Mouse (Mus musculus) fat pad, adult 2 months (tissue): Measurements from ENCODE around the gene Hunk.
A peak's percentile ranks its signal among the peaks of the same experiment; 100 is the strongest.

Experiments used
- DNase-seq: peaks from one replicate; pipeline ENCODE4 v3.0.0-alpha.2; 2011; ENCODE audit warnings: low read depth, low spot score; ENCODE audit errors: extremely low read depth

The Hunk gene

GRCm38 (mm10) chr16:90427838-90428630 is 42.2 kb downstream of the Hunk start:
- no peak for DNase-seq

- no peak for DNase-seq
Measured at GRCm38 (mm10) chr16:90433551-90433950, 47.7 kb downstream of the Hunk start.

- no peak for DNase-seq
Measured at GRCm38 (mm10) chr16:90435231-90435630, 49.4 kb downstream of the Hunk start.

GRCm38 (mm10) chr16:90437276-90437675 is 51.5 kb downstream of the Hunk start:
- no peak for DNase-seq

- DNase-seq, result no peak
Measured at GRCm38 (mm10) chr16:90439493-90439892, 53.7 kb downstream of the Hunk start.

GRCm38 (mm10) chr16:90440654-90441053 is 54.8 kb downstream of the Hunk start:
- DNase-seq, result no peak

DNA sequence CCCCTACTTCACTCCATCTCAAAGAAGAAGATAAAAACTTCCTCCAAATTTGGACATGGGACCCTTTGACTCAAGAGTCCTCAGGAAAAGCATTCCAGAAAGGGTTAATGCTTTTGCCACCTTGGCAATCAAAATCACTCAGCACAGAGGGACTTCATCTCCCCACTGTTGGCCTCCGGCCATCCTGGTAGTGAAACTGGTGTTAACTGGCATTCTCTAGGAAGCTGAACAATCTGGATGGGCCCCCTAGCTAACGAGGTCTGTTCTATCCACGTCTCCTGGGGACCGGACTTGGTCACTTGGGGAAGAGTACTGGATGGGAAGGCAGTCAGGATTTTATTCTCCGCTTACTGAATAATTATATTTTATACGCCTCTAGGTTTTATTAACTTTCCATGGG is 57.2 kb downstream of the Hunk start:
- no peak for DNase-seq

DNA sequence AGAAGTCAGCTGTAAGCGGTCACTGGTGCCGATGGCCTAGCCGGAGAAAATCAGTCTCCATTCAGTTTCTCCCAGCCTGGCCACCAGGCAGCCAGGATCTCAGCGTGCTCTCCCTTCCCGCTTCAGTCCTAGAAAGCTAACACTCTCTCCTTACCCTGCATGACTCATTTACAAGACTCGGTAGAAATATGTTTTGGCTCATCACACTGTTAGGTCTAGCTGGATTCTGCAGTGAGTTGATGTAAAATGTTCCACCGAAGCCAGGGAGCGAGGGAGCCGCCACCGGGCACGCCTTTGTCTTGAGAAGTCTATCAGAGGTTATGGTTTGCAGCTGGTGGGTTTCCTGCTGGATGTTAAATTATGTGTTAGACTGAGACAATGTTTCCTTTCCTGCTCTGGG is 67.4 kb downstream of the Hunk start:
- no peak for DNase-seq

DNA sequence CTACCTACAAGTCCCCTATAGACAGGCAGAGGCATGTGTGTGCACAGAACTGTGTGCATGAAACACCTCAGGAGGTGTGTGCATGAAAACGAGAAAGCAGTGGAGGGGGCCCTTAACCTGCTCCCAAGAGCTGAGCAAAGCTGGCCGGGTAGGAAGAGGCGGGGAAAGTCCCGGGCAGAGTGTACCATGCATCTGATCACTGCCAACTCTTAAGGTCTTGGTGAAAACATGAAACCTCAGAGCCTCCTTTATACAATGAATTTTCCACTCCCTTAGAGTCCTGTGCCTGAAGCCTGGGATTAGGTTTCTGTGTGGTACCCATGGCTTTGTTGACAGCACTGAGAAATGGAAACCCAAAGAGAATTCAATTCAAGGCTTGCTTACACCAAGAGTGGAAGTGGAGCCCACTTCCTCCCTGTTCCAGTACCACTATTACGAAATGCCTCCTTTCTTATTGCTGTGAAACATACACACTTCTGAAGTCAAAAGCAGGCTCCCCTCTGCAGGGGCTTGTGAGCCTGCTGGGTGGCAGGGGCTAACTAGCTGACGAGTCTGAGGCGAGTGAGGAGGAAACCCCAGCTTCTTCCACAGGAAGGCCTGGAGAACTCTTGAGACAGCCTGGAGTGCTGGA is 70.8 kb downstream of the Hunk start:
- DNase-seq, result no peak

DNA sequence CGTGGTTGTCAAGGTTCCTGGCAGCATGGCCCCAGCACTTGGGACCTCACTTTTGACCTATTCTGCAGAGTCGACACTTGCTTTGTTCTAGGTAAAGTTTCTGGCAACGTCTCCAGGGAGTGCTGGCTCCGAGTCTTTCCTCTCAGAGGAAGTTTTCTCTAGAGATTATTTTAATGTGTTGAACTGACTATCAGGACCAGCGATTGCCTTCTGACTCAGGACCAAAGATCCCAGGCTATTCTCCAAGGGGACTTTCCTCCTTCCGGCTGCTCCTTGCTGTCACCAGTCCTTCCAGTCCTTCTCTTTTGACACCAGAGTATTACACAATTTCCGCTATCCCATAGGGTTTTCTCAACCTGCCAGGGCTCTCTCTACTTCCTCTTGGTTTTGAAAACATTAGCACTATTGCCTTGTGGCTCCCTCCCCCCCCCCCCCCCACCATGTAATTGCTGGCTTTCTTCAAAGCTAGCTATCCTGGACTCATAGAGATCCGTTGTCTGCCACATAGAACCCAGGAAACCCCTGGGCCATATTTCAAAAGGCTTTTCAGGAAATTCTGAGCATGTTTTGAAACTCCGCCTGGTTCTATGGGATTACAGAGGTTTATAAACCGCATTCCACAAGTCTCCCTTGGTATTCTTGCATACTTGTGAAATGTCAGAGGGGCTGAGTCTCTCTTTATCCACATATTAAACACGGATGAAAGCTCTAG is 73.2 kb downstream of the Hunk start:
- peak; percentile 97 for DNase-seq

- DNase-seq, result no peak
Measured at GRCm38 (mm10) chr16:90461304-90461905, 75.6 kb downstream of the Hunk start.

DNA sequence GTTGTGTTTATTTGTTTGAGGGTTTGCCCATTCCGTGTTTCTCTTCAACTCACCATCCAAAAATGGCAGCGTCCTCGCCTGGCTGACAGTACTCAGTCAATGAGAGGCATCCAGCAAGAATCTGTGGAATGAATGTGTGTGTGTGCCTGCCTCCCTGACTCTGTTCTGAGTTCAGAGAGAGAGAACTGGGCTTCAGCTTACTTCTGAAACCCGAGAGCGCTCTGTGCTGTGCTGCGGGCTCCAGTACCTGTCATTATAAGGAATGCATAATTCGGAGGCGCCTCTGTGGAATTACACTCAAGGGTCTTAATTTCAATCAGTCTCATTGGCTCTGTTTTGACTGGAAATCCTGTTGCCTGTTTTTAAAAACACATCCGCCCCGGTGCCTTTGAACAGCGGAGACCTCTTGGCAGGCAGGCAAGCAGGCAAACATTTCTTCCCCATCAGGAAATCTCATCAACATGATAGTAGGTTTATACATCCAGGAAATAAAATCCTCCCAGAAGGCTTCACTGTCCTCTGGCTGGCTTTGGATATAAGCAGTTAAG is 77.0 kb downstream of the Hunk start:
- DNase-seq, result no peak

GRCm38 (mm10) chr16:90465154-90465553 is 79.3 kb downstream of the Hunk start:
- DNase-seq, result no peak

- peak; percentile 58 for DNase-seq
Measured at GRCm38 (mm10) chr16:90468286-90468685, 82.5 kb downstream of the Hunk start.

DNA sequence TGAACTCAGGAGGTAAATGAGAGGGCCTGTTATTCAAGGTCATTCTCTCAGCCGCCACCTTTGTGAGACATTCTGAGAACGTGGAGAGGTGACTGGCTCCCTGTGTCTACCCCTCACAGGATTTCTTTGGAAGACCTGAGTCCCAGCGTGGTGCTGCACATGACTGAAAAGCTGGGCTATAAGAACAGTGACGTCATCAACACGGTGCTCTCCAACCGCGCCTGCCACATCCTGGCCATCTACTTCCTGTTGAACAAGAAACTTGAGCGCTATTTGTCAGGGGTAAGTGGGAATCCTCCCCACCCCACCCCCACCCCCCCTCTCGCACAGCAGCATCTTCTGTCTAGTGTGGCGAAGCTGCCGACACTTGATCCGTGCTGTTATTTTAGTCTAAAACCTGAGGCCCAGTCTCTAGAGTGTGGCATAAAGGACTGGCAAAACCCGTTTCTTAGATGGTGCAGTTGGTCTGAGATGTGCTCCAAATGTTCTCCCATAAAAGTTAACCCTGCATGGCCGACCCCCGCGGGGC is 90.0 kb downstream of the Hunk start:
- no peak for DNase-seq

GRCm38 (mm10) chr16:90481612-90482011 is 95.8 kb downstream of the Hunk start:
- DNase-seq, result no peak

GRCm38 (mm10) chr16:90483341-90483740 is 97.5 kb downstream of the Hunk start:
- no peak for DNase-seq

- DNase-seq, result no peak
Measured at GRCm38 (mm10) chr16:90485125-90485524, 99.3 kb downstream of the Hunk start.

DNA sequence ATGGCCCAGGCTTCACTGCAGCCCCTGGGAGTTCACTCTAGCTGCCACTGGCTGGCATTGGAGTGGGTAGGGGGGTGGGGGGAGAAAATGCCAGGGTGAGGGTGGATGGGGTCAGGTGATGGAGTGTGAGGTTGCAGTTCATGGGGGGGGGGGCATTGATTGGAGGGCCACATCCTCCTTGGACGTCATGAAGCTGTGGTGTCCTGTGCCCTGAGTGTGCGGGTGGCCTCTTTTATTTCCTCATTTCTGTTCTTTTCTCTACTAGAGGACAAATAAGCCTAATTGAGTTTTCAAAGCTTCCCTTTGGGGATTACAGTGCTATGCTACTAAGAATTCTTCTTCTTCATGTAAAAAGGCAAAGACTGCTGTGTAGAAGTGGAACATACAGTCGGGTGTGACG is 99.8 kb downstream of the Hunk start:
- DNase-seq, result no peak

DNA sequence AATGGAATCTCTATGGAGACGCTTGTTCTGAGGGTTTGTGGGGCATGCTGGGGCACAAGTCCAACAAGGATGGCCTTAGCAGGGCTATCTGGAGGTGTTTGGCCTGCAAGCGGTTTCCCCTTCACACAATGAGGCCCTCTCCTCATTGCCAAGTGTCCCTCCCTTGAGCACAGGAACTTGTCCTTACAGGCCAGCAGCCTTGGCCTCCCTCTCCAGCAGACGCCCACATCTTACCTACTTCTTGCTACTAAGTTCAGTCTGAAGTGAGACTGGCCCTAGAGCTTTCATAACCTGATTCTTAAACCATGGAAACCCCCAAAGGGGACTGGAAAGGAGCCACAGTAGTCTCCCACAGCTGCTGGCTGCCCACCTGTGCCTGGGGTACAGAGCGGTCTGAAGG is 104.3 kb downstream of the Hunk start:
- peak; percentile 89 for DNase-seq

- DNase-seq, result no peak
Measured at GRCm38 (mm10) chr16:90491898-90492499, 106.2 kb downstream of the Hunk start.
